Mouse (Mus musculus) urinary bladder, postnatal 10 days (tissue): ENCODE results near the gene C1ql1.
A peak's percentile ranks its signal among the peaks of the same experiment; 100 is the strongest.

Experiments
- DNase-seq: peaks from one replicate; pipeline ENCODE4 v3.0.0; 2022; ENCODE audit warnings: low spot score

Gene C1ql1

GRCm38 (mm10) chr11:102958431-102958830 lies 11.9 kb upstream of the C1ql1 start:
- DNase-seq, result no peak

- no peak for DNase-seq
Observed at GRCm38 (mm10) chr11:102957692-102958091, 11.2 kb upstream of the C1ql1 start.

GRCm38 (mm10) chr11:102956962-102957614 lies 10.6 kb upstream of the C1ql1 start:
- DNase-seq, result no peak

GRCm38 (mm10) chr11:102952922-102953321 lies 6.4 kb upstream of the C1ql1 start:
- no peak for DNase-seq

- DNase-seq, result no peak
Observed at GRCm38 (mm10) chr11:102948043-102948961, 1.8 kb upstream of the C1ql1 start.

- no peak for DNase-seq
Observed at GRCm38 (mm10) chr11:102946992-102947343, 480 bp upstream of the C1ql1 start.

- DNase-seq, result no peak
Observed at GRCm38 (mm10) chr11:102945306-102946264, 903 bp downstream of the C1ql1 start.

GRCm38 (mm10) chr11:102941236-102941635 lies 5.3 kb downstream of the C1ql1 start:
- DNase-seq, result no peak

- no peak for DNase-seq
Observed at GRCm38 (mm10) chr11:102939024-102939675, 7.3 kb downstream of the C1ql1 start.

- DNase-seq, result no peak
Observed at GRCm38 (mm10) chr11:102937529-102938182, 8.8 kb downstream of the C1ql1 start.

- DNase-seq, result no peak
Observed at GRCm38 (mm10) chr11:102936272-102936671, 10.2 kb downstream of the C1ql1 start.

- DNase-seq, result no peak
Observed at GRCm38 (mm10) chr11:102930672-102931071, 15.8 kb downstream of the C1ql1 start.

GRCm38 (mm10) chr11:102925351-102925717 lies 21.2 kb downstream of the C1ql1 start:
- no peak for DNase-seq

- peak; percentile 77 for DNase-seq
Observed at GRCm38 (mm10) chr11:102924557-102925350, 21.7 kb downstream of the C1ql1 start, which contains the start of gene Kif18b. Gene Kif18b, minus strand, starts transcription at chr11:102925124.

GRCm38 (mm10) chr11:102921491-102921890 lies 25.0 kb downstream of the C1ql1 start:
- no peak for DNase-seq

GRCm38 (mm10) chr11:102918077-102918476 lies 28.4 kb downstream of the C1ql1 start:
- no peak for DNase-seq

- no peak for DNase-seq
Observed at GRCm38 (mm10) chr11:102915380-102915779, 31.1 kb downstream of the C1ql1 start.

- no peak for DNase-seq
Observed at GRCm38 (mm10) chr11:102911376-102911775, 35.1 kb downstream of the C1ql1 start.

GRCm38 (mm10) chr11:102903654-102904053 lies 42.8 kb downstream of the C1ql1 start:
- DNase-seq, result no peak

GRCm38 (mm10) chr11:102902107-102902506 lies 44.4 kb downstream of the C1ql1 start:
- DNase-seq, result no peak
